Mouse (Mus musculus): ENCODE results near the gene Dlgap4. TPM values are rescaled to one million over a fixed set of nuclear protein-coding genes. Genes with fewer than 3 reads are reported as not detected.
"Not testable (repeated sequence)": the region's sequence is repeated elsewhere in the genome, so short reads cannot be mapped to it uniquely, and the experiment has no call there.

The Dlgap4 gene
- polyA plus RNA-seq, 1 experiment from 2014 or later, result 160 TPM

DNA sequence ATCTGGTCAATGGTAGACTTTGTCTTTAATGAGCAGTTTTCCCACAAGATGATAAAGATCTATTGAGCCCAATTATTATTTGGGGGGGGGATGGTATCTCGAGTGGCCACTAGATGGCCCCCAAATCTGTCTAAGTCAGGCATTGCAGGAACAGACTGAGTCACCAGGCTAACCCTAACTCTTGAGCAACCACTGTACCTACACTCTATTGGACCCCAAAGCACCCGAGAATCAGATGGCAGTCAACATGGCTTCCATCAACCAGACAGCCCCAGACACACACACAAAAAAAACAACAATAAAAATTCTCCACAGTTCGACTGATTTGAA, 174.2 kb downstream of the Dlgap4 start:
- WGBS, result 54% methylated on average over 3 of the region's 3 CpGs
- H3K9ac ChIP-seq (ENCODE audit: low read length), result no peak overlapping the region
- H3K9me3 ChIP-seq (ENCODE audit: control insufficient read depth, low read length), result no peaks in the 10 kb centered on the region
- no peak overlapping the region for H3K27ac ChIP-seq (ENCODE audit: low read depth, low read length)
- DNase-seq (ENCODE audit: low spot score) (no peak), ATAC-seq (ENCODE audit: insufficient read depth, low FRiP score, low TSS enrichment) (no peak)
- no peaks in the 10 kb centered on the region for H3K4me1 ChIP-seq (ENCODE audit: control insufficient read depth, insufficient read depth, low read length)
- H3K4me3 ChIP-seq (ENCODE audit: low read depth, low read length), result no peak overlapping the region
- H3K4me2 ChIP-seq (ENCODE audit: low read depth), result no peak overlapping the region
- no peaks in the 10 kb centered on the region for H3K27me3 ChIP-seq (ENCODE audit: control insufficient read depth, insufficient read depth, low read length)
- H3K36me3 ChIP-seq (ENCODE audit: control insufficient read depth, insufficient read depth, low read length), result no peaks in the 10 kb centered on the region

DNA sequence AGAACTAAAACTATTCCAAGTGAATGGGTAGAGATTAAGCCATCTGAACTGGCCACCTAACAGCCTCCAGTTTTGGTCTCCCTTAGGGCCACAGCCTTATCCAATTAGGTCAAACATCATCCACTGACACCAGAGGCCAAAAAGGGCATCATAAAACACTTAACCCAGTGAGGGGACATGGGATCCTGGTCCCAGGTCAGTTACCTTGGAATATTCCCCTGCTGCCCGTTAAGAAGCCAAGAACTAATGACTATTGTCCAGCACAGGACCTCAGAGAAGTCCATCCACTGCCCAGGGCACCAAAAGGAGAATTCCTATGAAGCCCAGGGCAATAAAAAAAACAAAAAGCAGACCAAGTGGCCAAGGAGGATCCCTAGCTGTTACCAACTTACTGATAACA, 175.3 kb downstream of the Dlgap4 start:
- Histone ChIP-seq H3K4me3 (ENCODE audit: low read depth, low read length) (no peak overlapping the region), H3K4me2 (ENCODE audit: low read depth) (no peak overlapping the region), H3K27ac (ENCODE audit: low read depth, low read length) (no peak overlapping the region), H3K4me1 (ENCODE audit: control insufficient read depth, insufficient read depth, low read length) (no peaks in the 10 kb centered on the region), H3K36me3 (ENCODE audit: control insufficient read depth, insufficient read depth, low read length) (no peaks in the 10 kb centered on the region), H3K27me3 (ENCODE audit: control insufficient read depth, insufficient read depth, low read length) (no peaks in the 10 kb centered on the region), H3K9me3 (ENCODE audit: control insufficient read depth, low read length) (no peaks in the 10 kb centered on the region), H3K9ac (ENCODE audit: low read length) (no peak overlapping the region)
- DNase-seq (ENCODE audit: low spot score), result no peak
- WGBS, result 41% methylated on average over 1 of the region's 1 CpGs
- ATAC-seq (ENCODE audit: insufficient read depth, low FRiP score, low TSS enrichment), result no peak

DNA sequence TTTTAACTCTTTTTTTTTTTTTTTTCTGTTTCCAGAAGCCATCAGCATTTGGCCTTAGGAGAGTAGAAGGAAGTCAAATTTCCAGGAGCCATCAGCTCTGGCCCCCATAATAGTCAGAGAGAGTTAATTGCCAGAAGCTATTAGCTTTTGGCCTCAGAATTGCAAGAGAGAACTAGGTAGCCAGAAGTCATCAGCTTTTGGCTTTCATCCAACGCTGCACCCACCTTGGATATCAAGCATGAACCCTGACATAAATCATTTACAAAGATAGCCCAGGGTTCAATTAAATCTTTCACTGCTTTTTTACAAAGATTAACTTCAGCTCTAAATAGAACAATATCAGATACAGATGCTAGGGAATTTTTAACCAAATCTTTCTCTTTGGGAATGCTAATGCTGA, 185.0 kb downstream of the Dlgap4 start:
- no peak overlapping the region for H3K4me2 ChIP-seq (ENCODE audit: low read depth)
- 85% methylated on average over 1 of the region's 1 CpGs for WGBS
- H3K9me3 ChIP-seq (ENCODE audit: control insufficient read depth, low read length), result no peaks in the 10 kb centered on the region
- H3K27me3 ChIP-seq (ENCODE audit: control insufficient read depth, insufficient read depth, low read length), result no peaks in the 10 kb centered on the region
- no peak for ATAC-seq (ENCODE audit: insufficient read depth, low FRiP score, low TSS enrichment)
- H3K4me1 ChIP-seq (ENCODE audit: control insufficient read depth, insufficient read depth, low read length), result no peaks in the 10 kb centered on the region
- H3K9ac ChIP-seq (ENCODE audit: low read length), result no peak overlapping the region
- DNase-seq (ENCODE audit: low spot score), result no peak
- H3K4me3 ChIP-seq (ENCODE audit: low read depth, low read length), result no peak overlapping the region
- H3K27ac ChIP-seq (ENCODE audit: low read depth, low read length), result no peak overlapping the region
- no peaks in the 10 kb centered on the region for H3K36me3 ChIP-seq (ENCODE audit: control insufficient read depth, insufficient read depth, low read length)

DNA sequence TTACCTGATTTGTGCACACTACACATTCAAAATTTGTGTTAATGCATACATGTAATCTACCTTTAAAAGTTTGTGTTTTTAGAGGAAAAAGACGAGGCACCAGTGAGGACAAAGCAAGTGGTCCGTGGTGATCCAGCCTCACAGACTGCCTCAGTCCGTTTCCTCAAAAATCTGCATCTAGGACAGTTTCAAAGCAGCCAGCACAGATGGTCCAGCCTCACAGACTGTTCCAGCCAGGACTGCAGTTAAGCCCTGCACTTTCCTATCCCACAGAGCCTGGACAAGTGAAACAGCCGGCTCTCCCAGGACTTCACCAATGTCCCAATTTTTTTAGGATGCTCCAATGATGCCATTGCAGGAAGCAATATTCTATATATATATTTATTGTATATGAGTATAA, 187.5 kb downstream of the Dlgap4 start:
- Histone ChIP-seq H3K27ac (ENCODE audit: low read depth, low read length) (no peak overlapping the region), H3K4me2 (ENCODE audit: low read depth) (no peak overlapping the region), H3K9ac (ENCODE audit: low read length) (no peak overlapping the region), H3K9me3 (ENCODE audit: control insufficient read depth, low read length) (no peaks in the 10 kb centered on the region), H3K4me3 (ENCODE audit: low read depth, low read length) (no peak overlapping the region), H3K4me1 (ENCODE audit: control insufficient read depth, insufficient read depth, low read length) (no peaks in the 10 kb centered on the region), H3K27me3 (ENCODE audit: control insufficient read depth, insufficient read depth, low read length) (no peaks in the 10 kb centered on the region), H3K36me3 (ENCODE audit: control insufficient read depth, insufficient read depth, low read length) (no peaks in the 10 kb centered on the region)
- 76% methylated on average over 4 of the region's 4 CpGs for WGBS
- DNase-seq (ENCODE audit: low spot score), result no peak
- no peak for ATAC-seq (ENCODE audit: insufficient read depth, low FRiP score, low TSS enrichment)

DNA sequence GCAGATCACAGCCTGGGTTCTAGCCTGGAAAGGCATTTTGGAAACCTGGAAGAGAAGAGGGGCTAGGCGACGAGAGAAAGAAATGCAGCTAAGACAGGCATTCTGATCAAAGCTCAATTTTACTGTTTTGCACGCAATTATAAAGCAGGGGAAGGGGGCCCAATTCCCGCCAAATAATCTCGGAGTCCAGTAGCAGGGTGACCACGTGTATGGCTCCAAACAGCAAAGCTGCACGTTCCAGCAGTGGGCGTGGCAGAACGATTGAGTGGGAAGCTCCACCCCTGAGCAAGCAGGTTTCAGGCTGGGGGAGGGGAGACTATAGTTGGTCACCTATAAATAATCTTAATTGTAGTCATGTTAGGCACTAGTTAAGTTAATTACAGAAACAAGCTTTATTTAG, 188.6 kb downstream of the Dlgap4 start:
- DNase-seq (ENCODE audit: low spot score); H3K9ac ChIP-seq (ENCODE audit: low read length); ATAC-seq (ENCODE audit: insufficient read depth, low FRiP score, low TSS enrichment); H3K36me3 ChIP-seq (ENCODE audit: control insufficient read depth, insufficient read depth, low read length); H3K4me1 ChIP-seq (ENCODE audit: control insufficient read depth, insufficient read depth, low read length); H3K4me3 ChIP-seq (ENCODE audit: low read depth, low read length); H3K4me2 ChIP-seq (ENCODE audit: low read depth); H3K27ac ChIP-seq (ENCODE audit: low read depth, low read length); H3K27me3 ChIP-seq (ENCODE audit: control insufficient read depth, insufficient read depth, low read length); H3K9me3 ChIP-seq (ENCODE audit: control insufficient read depth, low read length): not testable (repeated sequence)
- 61% methylated on average over 9 of the region's 9 CpGs for WGBS

DNA sequence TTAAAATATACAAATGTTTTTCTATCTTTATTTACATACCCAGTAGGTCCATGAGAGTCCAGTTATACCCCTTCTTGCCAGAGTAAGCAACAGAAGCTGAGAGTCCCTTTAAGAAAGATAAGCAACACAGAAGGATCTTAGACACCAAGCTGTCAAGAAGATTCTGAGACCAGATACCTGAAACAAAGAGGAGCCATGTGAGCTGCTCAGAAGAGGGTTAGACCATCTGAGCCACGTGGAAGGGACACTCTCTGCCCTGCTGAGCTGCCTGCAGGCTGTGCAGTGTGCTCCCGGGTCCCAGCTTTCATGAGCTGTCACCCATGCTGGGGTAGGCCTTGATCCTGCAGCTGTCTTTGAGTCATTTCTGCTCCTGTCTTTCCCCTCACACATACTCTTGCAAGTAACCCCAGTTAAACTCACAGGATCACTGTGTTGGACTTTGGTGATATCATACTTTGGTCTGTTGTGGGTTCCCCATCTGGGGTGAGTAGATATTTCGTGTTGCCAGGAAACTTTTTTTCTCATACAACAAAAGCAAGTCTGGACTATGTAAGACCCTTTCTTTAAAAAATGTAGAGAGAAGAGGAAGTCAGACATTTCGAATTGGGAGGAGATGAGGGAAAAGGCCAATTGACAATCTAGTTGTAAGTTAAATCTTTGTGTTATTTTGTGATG, 190.3 kb downstream of the Dlgap4 start:
- 62% methylated on average over 4 of the region's 4 CpGs for WGBS
- H3K4me2 ChIP-seq (ENCODE audit: low read depth), result no peak overlapping the region
- no peaks in the 10 kb centered on the region for H3K9me3 ChIP-seq (ENCODE audit: control insufficient read depth, low read length)
- no peaks in the 10 kb centered on the region for H3K4me1 ChIP-seq (ENCODE audit: control insufficient read depth, insufficient read depth, low read length)
- H3K9ac ChIP-seq (ENCODE audit: low read length), result no peak overlapping the region
- no peak for DNase-seq (ENCODE audit: low spot score)
- H3K36me3 ChIP-seq (ENCODE audit: control insufficient read depth, insufficient read depth, low read length), result no peaks in the 10 kb centered on the region
- no peaks in the 10 kb centered on the region for H3K27me3 ChIP-seq (ENCODE audit: control insufficient read depth, insufficient read depth, low read length)
- H3K27ac ChIP-seq (ENCODE audit: low read depth, low read length), result no peak overlapping the region
- ATAC-seq (ENCODE audit: insufficient read depth, low FRiP score, low TSS enrichment), result no peak
- no peak overlapping the region for H3K4me3 ChIP-seq (ENCODE audit: low read depth, low read length)

DNA sequence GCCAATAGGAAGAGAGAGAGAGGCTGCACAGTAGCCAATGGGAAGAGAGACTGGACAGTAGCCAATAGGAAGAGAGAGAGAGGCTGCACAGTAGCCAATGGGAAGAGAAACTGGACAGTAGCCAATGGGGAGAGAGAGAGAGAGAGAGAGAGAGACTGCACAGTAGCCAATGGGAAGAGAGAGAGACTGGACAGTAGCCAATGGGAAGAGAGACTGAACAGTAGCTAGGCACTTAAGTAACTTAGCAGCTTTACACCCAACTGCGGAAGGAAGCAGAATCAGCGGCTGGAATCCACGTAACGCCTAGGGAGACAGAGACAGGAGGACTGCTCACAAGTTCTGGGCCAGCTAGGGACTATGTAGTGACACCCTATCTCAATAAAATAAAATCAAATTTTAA, 191.1 kb downstream of the Dlgap4 start:
- Histone ChIP-seq H3K4me3 (ENCODE audit: low read depth, low read length) (no peak overlapping the region), H3K27me3 (ENCODE audit: control insufficient read depth, insufficient read depth, low read length) (no peaks in the 10 kb centered on the region), H3K36me3 (ENCODE audit: control insufficient read depth, insufficient read depth, low read length) (no peaks in the 10 kb centered on the region), H3K4me1 (ENCODE audit: control insufficient read depth, insufficient read depth, low read length) (no peaks in the 10 kb centered on the region), H3K27ac (ENCODE audit: low read depth, low read length) (no peak overlapping the region), H3K9ac (ENCODE audit: low read length) (no peak overlapping the region), H3K4me2 (ENCODE audit: low read depth) (no peak overlapping the region), H3K9me3 (ENCODE audit: control insufficient read depth, low read length) (no peaks in the 10 kb centered on the region)
- DNase-seq (ENCODE audit: low spot score), result no peak
- WGBS, result 95% methylated on average over 4 of the region's 4 CpGs
- no peak for ATAC-seq (ENCODE audit: insufficient read depth, low FRiP score, low TSS enrichment)

DNA sequence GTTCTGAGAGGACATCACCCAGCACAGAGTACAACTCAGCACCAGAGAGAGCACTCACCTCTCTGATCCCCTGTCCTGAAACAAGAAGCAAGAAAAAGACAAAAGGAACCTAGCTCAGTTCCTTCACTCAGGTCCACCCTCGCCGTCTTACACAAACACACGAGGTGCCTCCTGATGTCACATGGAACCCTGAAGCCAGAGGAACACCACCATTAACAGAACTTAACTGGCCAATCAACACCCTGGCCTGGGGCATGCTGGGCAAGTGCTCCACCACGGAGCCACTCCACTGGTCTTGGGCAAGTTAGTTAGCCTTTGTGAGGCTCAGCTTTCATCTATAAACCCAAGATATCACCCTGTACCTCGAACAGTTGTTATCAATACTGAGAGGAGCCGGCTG, 193.4 kb downstream of the Dlgap4 start:
- Histone ChIP-seq H3K9ac (ENCODE audit: low read length) (no peak overlapping the region), H3K27me3 (ENCODE audit: control insufficient read depth, insufficient read depth, low read length) (no peaks in the 10 kb centered on the region), H3K4me3 (ENCODE audit: low read depth, low read length) (no peak overlapping the region), H3K9me3 (ENCODE audit: control insufficient read depth, low read length) (no peaks in the 10 kb centered on the region), H3K27ac (ENCODE audit: low read depth, low read length) (no peak overlapping the region), H3K36me3 (ENCODE audit: control insufficient read depth, insufficient read depth, low read length) (no peaks in the 10 kb centered on the region), H3K4me1 (ENCODE audit: control insufficient read depth, insufficient read depth, low read length) (no peaks in the 10 kb centered on the region), H3K4me2 (ENCODE audit: low read depth) (no peak overlapping the region)
- no peak for DNase-seq (ENCODE audit: low spot score)
- ATAC-seq (ENCODE audit: insufficient read depth, low FRiP score, low TSS enrichment), result no peak
- 72% methylated on average over 6 of the region's 6 CpGs for WGBS

DNA sequence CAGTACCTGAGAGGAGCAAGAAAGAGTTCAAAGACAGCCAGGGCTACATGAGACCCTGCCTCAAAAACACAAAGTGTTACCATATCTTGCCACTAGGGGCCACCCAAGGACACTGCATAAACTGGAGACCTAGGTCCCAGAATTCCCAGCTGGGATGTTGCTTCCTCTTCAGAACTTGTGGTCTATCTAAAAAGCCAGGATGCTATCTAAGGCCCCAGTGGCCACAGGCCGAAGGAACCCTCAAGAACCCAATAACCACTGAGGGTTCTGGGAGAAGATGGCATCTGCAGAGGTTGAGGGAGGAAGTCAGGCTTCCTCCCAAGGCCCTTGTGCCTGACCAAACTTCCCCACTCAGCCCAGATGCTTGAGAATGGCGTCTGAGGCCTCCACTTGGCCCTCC, 196.1 kb downstream of the Dlgap4 start:
- H3K27me3 ChIP-seq (ENCODE audit: control insufficient read depth, insufficient read depth, low read length), result no peaks in the 10 kb centered on the region
- H3K4me2 ChIP-seq (ENCODE audit: low read depth), result no peak overlapping the region
- H3K27ac ChIP-seq (ENCODE audit: low read depth, low read length), result no peak overlapping the region
- H3K36me3 ChIP-seq (ENCODE audit: control insufficient read depth, insufficient read depth, low read length), result no peaks in the 10 kb centered on the region
- DNase-seq (ENCODE audit: low spot score) (peak; percentile 73), ATAC-seq (ENCODE audit: insufficient read depth, low FRiP score, low TSS enrichment) (no peak)
- WGBS, result 76% methylated on average over 2 of the region's 2 CpGs
- H3K4me1 ChIP-seq (ENCODE audit: control insufficient read depth, insufficient read depth, low read length), result peaks cover 15% of the 10 kb centered on the region
- H3K9me3 ChIP-seq (ENCODE audit: control insufficient read depth, low read length), result no peaks in the 10 kb centered on the region
- H3K9ac ChIP-seq (ENCODE audit: low read length), result no peak overlapping the region
- H3K4me3 ChIP-seq (ENCODE audit: low read depth, low read length), result no peak overlapping the region

Data from neural tube, embryonic 11.5 days (tissue).